Mouse (Mus musculus): ENCODE data around the gene Ephx1.

- TF ChIP-seq CTCF (IDR thresholded peaks at IDR 0.05; ENCODE audit: insufficient read depth, low read length) (no peak), POLR2A (IDR thresholded peaks at IDR 0.05; ENCODE audit: borderline replicate concordance, extremely low read depth, low read depth, low read length) (no peak)
These were observed 47.8 kb downstream of the Ephx1 start for GRCm38 (mm10) chr1:180972941-180973340.
